ENCODE assay signal across 9 mouse cellular contexts in genomic region chr3:68496513-68496912, GRCm38 (mm10).
DNase-seq lines count a peak whose midpoint lies in the region; ATAC-seq and TF ChIP-seq lines count a peak whose summit lies in the region.
"Had no signal": no experiment of that assay in that cellular context is flagged by ENCODE, and none has a peak within 500 bp of the region (broad histone marks: within the 10 kb centered on the region; RNA-seq: fewer than 3 reads in every experiment).

No protein-coding gene starts in this region.

- DNase-seq in heart, embryonic 10.5 days (ENCODE audit: low spot score), result no peak
- DNase-seq in heart, postnatal 10 days, result no peak
- no peak for DNase-seq in neural tube, embryonic 11.5 days (ENCODE audit: low spot score)
- DNase-seq in neural tube, embryonic 10.5 days (ENCODE audit: extremely low spot score, low spot score), result no peak
- DNase-seq in stomach, postnatal 0 days (ENCODE audit: low spot score), result no peak
- DNase-seq in spleen, adult 12 weeks (ENCODE audit: low spot score), result no peak
- no peak for DNase-seq in cerebellum, adult 9-10 months
- DNase-seq: kidney, postnatal 4 days had no signal

- TF ChIP-seq EP300 in stomach, postnatal 0 days (optimal IDR thresholded peaks at IDR 0.05), result no peak

- ATAC-seq in neural tube, embryonic 11.5 days (ENCODE audit: insufficient read depth, low FRiP score, low TSS enrichment), result no peak
- no peak for ATAC-seq in limb, embryonic 15.5 days (ENCODE audit: insufficient number of reproducible peaks, low FRiP score, low TSS enrichment, low read depth)
- no peak for ATAC-seq in stomach, postnatal 0 days (ENCODE audit: low FRiP score, low TSS enrichment)

- 49% methylated on average over 6 of the region's 6 CpGs for WGBS in heart, embryonic 10.5 days
- WGBS in neural tube, embryonic 11.5 days, result 60% methylated on average over 6 of the region's 6 CpGs
- WGBS in limb, embryonic 15.5 days, result 38% methylated on average over 6 of the region's 6 CpGs
- 55% methylated on average over 6 of the region's 6 CpGs for WGBS in stomach, postnatal 0 days

- no peaks in the 10 kb centered on the region for H3K9me3 ChIP-seq in heart, embryonic 10.5 days
- no peaks in the 10 kb centered on the region for H3K9me3 ChIP-seq in neural tube, embryonic 11.5 days (ENCODE audit: control insufficient read depth, low read length)
- no peaks in the 10 kb centered on the region for H3K9me3 ChIP-seq in limb, embryonic 15.5 days
- H3K9me3 ChIP-seq in stomach, postnatal 0 days (ENCODE audit: control insufficient read depth, low read length), result no peaks in the 10 kb centered on the region

- H3K4me2 ChIP-seq in neural tube, embryonic 11.5 days (ENCODE audit: low read depth), result peak overlapping the region; percentile 90; the same call in 1 of the 2 replicates
- peak overlapping the region; percentile 14; the same call in 1 of the 2 replicates for H3K4me2 ChIP-seq in limb, embryonic 15.5 days
- H3K4me2 ChIP-seq in stomach, postnatal 0 days (replicated peaks; ENCODE audit: low read depth), result peak overlapping the region; percentile 93; the same call in 1 of the 2 replicates

- no peaks in the 10 kb centered on the region for H3K27me3 ChIP-seq in heart, embryonic 10.5 days (ENCODE audit: insufficient read depth, poor library complexity, severe bottlenecking)
- H3K27me3 ChIP-seq in neural tube, embryonic 11.5 days (ENCODE audit: control insufficient read depth, insufficient read depth, low read length), result no peaks in the 10 kb centered on the region
- peaks cover 8% of the 10 kb centered on the region; the same call in 1 of the 2 replicates for H3K27me3 ChIP-seq in limb, embryonic 15.5 days
- H3K27me3 ChIP-seq in stomach, postnatal 0 days (ENCODE audit: control insufficient read depth, insufficient read depth, low read length), result no peaks in the 10 kb centered on the region

- H3K4me1 ChIP-seq in heart, embryonic 10.5 days, result peaks cover 66% of the 10 kb centered on the region
- H3K4me1 ChIP-seq in neural tube, embryonic 11.5 days (ENCODE audit: control insufficient read depth, insufficient read depth, low read length), result no peaks in the 10 kb centered on the region; the same call in 1 of the 2 replicates
- H3K4me1 ChIP-seq in limb, embryonic 15.5 days, result peaks cover 35% of the 10 kb centered on the region
- 0 out of 2 replicates have a peak, but pooled peaks cover 2% of the 10 kb centered on the region for H3K4me1 ChIP-seq in stomach, postnatal 0 days (replicated peaks; ENCODE audit: control insufficient read depth, insufficient read depth)

- H3K9ac ChIP-seq in neural tube, embryonic 11.5 days (ENCODE audit: low read length), result no peak overlapping the region
- H3K9ac ChIP-seq in limb, embryonic 15.5 days, result no peak overlapping the region
- H3K9ac ChIP-seq in stomach, postnatal 0 days (ENCODE audit: low read length), result no peak overlapping the region

- TF ChIP-seq CTCF in stomach, postnatal 0 days (IDR thresholded peaks at IDR 0.05; ENCODE audit: low read depth), result no peak

- peak overlapping the region; percentile 95; the same call in 1 of the 2 replicates for H3K27ac ChIP-seq in heart, embryonic 10.5 days
- no peak overlapping the region for H3K27ac ChIP-seq in neural tube, embryonic 11.5 days (ENCODE audit: low read depth, low read length)
- no peak overlapping the region for H3K27ac ChIP-seq in limb, embryonic 15.5 days
- no peak overlapping the region for H3K27ac ChIP-seq in stomach, postnatal 0 days (replicated peaks)

- H3K4me3 ChIP-seq in heart, embryonic 10.5 days, result peak overlapping the region; percentile 73
- H3K4me3 ChIP-seq in neural tube, embryonic 11.5 days (ENCODE audit: low read depth, low read length), result 0 out of 2 replicates have a peak overlapping the region, but pooled peaks have one; percentile 70
- H3K4me3 ChIP-seq in limb, embryonic 15.5 days, result no peak overlapping the region
- H3K4me3 ChIP-seq in stomach, postnatal 0 days (ENCODE audit: low read depth, low read length), result peak overlapping the region; percentile 74; the same call in 1 of the 2 replicates

- H3K36me3 ChIP-seq in heart, embryonic 10.5 days, result peaks cover 11% of the 10 kb centered on the region; the same call in 1 of the 2 replicates
- no peaks in the 10 kb centered on the region for H3K36me3 ChIP-seq in neural tube, embryonic 11.5 days (ENCODE audit: control insufficient read depth, insufficient read depth, low read length)
- no peaks in the 10 kb centered on the region for H3K36me3 ChIP-seq in limb, embryonic 15.5 days
- no peaks in the 10 kb centered on the region for H3K36me3 ChIP-seq in stomach, postnatal 0 days (ENCODE audit: control insufficient read depth, insufficient read depth, low read length)

- intact Hi-C loops in heart, postnatal 10 days (cut with DNase I), result loop anchor here (10.0 kb wide), 1 partner anchor 508 kb away; the partner anchor contains the start of genes Ift80 and Smc4

Comparison
In these comparisons a context has a peak if more than half of its experiments do, and no peak if none do; other contexts are left out.
1. H3K4me2 ChIP-seq: peak in every context shown above with its lines; median percentile 93 in stomach, postnatal 0 days; 90 in neural tube, embryonic 11.5 days; 14 in limb, embryonic 15.5 days.